Mouse (Mus musculus) cerebellum, postnatal 14 days (tissue): Measurements from ENCODE around the gene Fezf2.
A peak's percentile ranks its signal among the peaks of the same experiment; 100 is the strongest.

Source experiments
- DNase-seq, 2 experiments: peaks; one replicate each; pipeline ENCODE4 v3.0.0; 2021; ENCODE audit warnings: mixed read lengths in 2 of 2

Gene Fezf2

GRCm38 (mm10) chr14:12348089-12348488, at the start of gene Fezf2:
Gene Fezf2, minus strand, starts transcription at chr14:12348189.
- DNase-seq = no peak

- no peak for DNase-seq
Observed at GRCm38 (mm10) chr14:12397561-12397960, 49.6 kb upstream of the Fezf2 start.

GRCm38 (mm10) chr14:12394318-12394717, 46.3 kb upstream of the Fezf2 start:
- DNase-seq = no peak

- DNase-seq = peak; percentile 29 to 66
Observed at GRCm38 (mm10) chr14:12393271-12393861, 45.4 kb upstream of the Fezf2 start.

GRCm38 (mm10) chr14:12391167-12391566, 43.2 kb upstream of the Fezf2 start:
- DNase-seq = peak; percentile 18 to 36

- peak; percentile 89 to 91 for DNase-seq
Observed at GRCm38 (mm10) chr14:12388806-12389436, 40.9 kb upstream of the Fezf2 start.

GRCm38 (mm10) chr14:12388192-12388795, 40.3 kb upstream of the Fezf2 start:
- peak; percentile 21 to 45 for DNase-seq

- peak; percentile 58 to 66 for DNase-seq
Observed at GRCm38 (mm10) chr14:12387176-12387575, 39.2 kb upstream of the Fezf2 start.

GRCm38 (mm10) chr14:12377883-12378282, 29.9 kb upstream of the Fezf2 start:
- peak in 1 of 2 experiments; percentile 18 for DNase-seq

- no peak for DNase-seq
Observed at GRCm38 (mm10) chr14:12377289-12377688, 29.3 kb upstream of the Fezf2 start.

GRCm38 (mm10) chr14:12375451-12375850, 27.5 kb upstream of the Fezf2 start:
- no peak for DNase-seq

- DNase-seq = no peak
Observed at GRCm38 (mm10) chr14:12350271-12350916, 2.4 kb upstream of the Fezf2 start.

GRCm38 (mm10) chr14:12349334-12350090, 1.5 kb upstream of the Fezf2 start:
- no peak for DNase-seq

- no peak for DNase-seq
Observed at GRCm38 (mm10) chr14:12346865-12347600, 956 bp downstream of the Fezf2 start.

- peak in 1 of 2 experiments; percentile 15 for DNase-seq
Observed at GRCm38 (mm10) chr14:12346011-12346864, 1.8 kb downstream of the Fezf2 start.

- DNase-seq = no peak
Observed at GRCm38 (mm10) chr14:12345241-12345921, 2.6 kb downstream of the Fezf2 start.

GRCm38 (mm10) chr14:12344746-12345240, 3.2 kb downstream of the Fezf2 start:
- DNase-seq = no peak

GRCm38 (mm10) chr14:12344061-12344745, 3.8 kb downstream of the Fezf2 start:
- no peak for DNase-seq

- DNase-seq = no peak
Observed at GRCm38 (mm10) chr14:12343451-12343941, 4.5 kb downstream of the Fezf2 start.
